Mouse (Mus musculus): Measurements from ENCODE around the gene Trim8. TPM values are rescaled to one million over a fixed set of nuclear protein-coding genes. Genes with fewer than 3 reads are reported as not detected.

Trim8 gene
- polyA plus RNA-seq, 1 experiment from 2014 or later = 24.6 TPM

DNA sequence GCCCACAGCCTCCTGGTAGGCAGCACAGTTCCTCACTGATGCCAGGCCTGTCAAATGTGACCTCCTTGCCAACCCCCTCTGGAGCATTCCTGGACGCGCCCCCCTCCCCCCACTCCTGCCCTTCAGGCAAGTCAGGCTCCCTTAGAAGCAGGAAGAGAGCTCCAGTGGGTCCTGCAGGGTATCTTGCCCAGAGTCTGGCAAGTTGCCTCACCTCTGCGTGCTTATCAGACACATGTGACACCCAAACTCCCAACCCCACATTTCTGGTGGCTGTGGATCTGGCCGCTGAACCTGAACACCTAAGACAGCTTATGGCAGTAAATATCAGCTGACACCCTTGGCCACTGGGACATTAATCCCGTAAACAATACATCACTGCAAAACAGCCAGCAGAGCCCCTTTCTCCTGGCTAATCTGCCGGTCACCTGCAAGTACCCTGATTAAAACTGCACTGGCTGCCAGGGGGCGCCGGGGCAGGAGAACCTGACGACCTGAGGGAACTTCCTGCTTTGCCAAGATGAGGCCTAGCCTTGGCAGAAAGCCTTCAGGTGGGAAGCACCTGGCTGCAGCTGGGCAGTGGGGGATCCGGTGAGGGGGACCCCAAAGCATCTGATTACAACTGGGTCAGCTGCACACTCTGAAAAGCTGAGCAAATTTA, 30.7 kb downstream of the Trim8 start:
- H3K4me1 ChIP-seq = peaks cover 83% of the 10 kb centered on the region
- no peaks in the 10 kb centered on the region for H3K27me3 ChIP-seq (ENCODE audit: low read depth, poor library complexity, severe bottlenecking)
- WGBS = 8% methylated on average over 10 of the region's 10 CpGs
- peak overlapping the region; percentile 81 for H3K27ac ChIP-seq (replicated peaks)
- no peaks in the 10 kb centered on the region for H3K9me3 ChIP-seq (replicated peaks)
- H3K36me3 ChIP-seq = peaks cover 18% of the 10 kb centered on the region
- H3K4me3 ChIP-seq = peak overlapping the region; percentile 26; the same call in 1 of the 2 replicates
- DNase-seq (ENCODE audit: low spot score) = peak; percentile 39

DNA sequence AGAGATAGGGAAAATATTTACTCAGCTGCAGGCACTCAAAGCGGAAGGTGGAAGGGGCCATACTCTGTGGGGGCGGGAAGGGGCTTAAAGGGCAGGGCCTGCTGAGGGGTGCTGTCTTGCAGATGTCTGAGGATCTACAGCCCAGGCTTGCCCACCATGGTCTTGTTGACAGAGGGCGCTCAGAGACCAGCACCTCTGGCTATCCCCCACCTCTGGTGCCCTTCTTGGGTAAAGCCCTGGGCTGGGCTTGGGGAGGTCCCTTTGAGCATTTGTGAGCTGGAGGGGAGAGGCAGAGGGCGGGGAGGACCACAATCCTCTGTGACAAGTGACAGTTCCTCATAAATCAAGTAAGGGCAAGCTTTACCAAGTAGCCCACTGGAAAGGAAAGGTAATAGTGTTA, 31.6 kb downstream of the Trim8 start:
- WGBS = 30% methylated on average over 4 of the region's 4 CpGs
- H3K4me1 ChIP-seq = peaks cover 74% of the 10 kb centered on the region
- H3K9me3 ChIP-seq (replicated peaks) = no peaks in the 10 kb centered on the region
- H3K27ac ChIP-seq (replicated peaks) = peak overlapping the region; percentile 81
- H3K4me3 ChIP-seq = no peak overlapping the region
- DNase-seq (ENCODE audit: low spot score) = no peak
- peaks cover 21% of the 10 kb centered on the region for H3K36me3 ChIP-seq
- H3K27me3 ChIP-seq (ENCODE audit: low read depth, poor library complexity, severe bottlenecking) = no peaks in the 10 kb centered on the region

- Histone ChIP-seq H3K36me3 (peaks cover 23% of the 10 kb centered on the region), H3K9me3 (replicated peaks) (no peaks in the 10 kb centered on the region), H3K27ac (replicated peaks) (peak overlapping the region; percentile 81), H3K27me3 (ENCODE audit: low read depth, poor library complexity, severe bottlenecking) (no peaks in the 10 kb centered on the region), H3K4me1 (peaks cover 69% of the 10 kb centered on the region), H3K4me3 (no peak overlapping the region)
- 57% methylated on average over 5 of the region's 5 CpGs for WGBS
- DNase-seq (ENCODE audit: low spot score) = no peak
Measured at GRCm38 (mm10) chr19:46533525-46533924, 32.0 kb downstream of the Trim8 start.

- Histone ChIP-seq H3K9me3 (replicated peaks) (no peaks in the 10 kb centered on the region), H3K27ac (replicated peaks) (peak overlapping the region; percentile 59), H3K4me1 (peaks cover 58% of the 10 kb centered on the region), H3K4me3 (no peak overlapping the region), H3K27me3 (ENCODE audit: low read depth, poor library complexity, severe bottlenecking) (no peaks in the 10 kb centered on the region), H3K36me3 (peaks cover 27% of the 10 kb centered on the region)
- 44% methylated on average over 6 of the region's 6 CpGs for WGBS
- no peak for DNase-seq (ENCODE audit: low spot score)
Measured at GRCm38 (mm10) chr19:46534542-46535098, 33.1 kb downstream of the Trim8 start.

DNA sequence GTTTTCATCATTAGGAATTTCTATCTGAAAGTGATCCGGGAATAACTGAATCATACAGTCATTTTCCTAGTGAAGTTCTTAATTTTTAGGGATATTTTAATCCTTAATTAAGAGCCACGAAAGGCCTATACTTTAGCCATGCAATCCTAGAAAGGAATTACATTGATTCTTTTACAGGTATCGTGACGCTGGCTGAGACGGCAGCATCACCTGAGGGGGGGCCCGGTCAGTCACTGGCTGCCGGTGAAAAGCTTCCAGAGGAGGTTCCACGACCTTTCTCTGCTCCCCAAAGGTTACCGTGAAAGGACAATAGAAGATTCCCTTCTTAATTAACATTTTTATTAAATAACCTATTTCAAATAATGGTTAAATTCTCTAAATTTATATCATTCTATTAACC, 35.9 kb downstream of the Trim8 start:
- no peak for DNase-seq (ENCODE audit: low spot score)
- H3K27me3 ChIP-seq (ENCODE audit: low read depth, poor library complexity, severe bottlenecking) = no peaks in the 10 kb centered on the region
- H3K9me3 ChIP-seq (replicated peaks) = no peaks in the 10 kb centered on the region
- WGBS = 94% methylated on average over 9 of the region's 9 CpGs
- peaks cover 31% of the 10 kb centered on the region for H3K4me1 ChIP-seq
- H3K4me3 ChIP-seq = no peak overlapping the region
- no peak overlapping the region for H3K27ac ChIP-seq (replicated peaks)
- peaks cover 54% of the 10 kb centered on the region for H3K36me3 ChIP-seq

- Histone ChIP-seq H3K4me1 (peaks cover 22% of the 10 kb centered on the region), H3K36me3 (peaks cover 63% of the 10 kb centered on the region), H3K9me3 (replicated peaks) (no peaks in the 10 kb centered on the region), H3K27me3 (ENCODE audit: low read depth, poor library complexity, severe bottlenecking) (no peaks in the 10 kb centered on the region), H3K27ac (replicated peaks) (no peak overlapping the region), H3K4me3 (no peak overlapping the region)
- WGBS = 89% methylated on average over 6 of the region's 6 CpGs
- DNase-seq (ENCODE audit: low spot score) = no peak
Measured at GRCm38 (mm10) chr19:46538213-46538612, 36.7 kb downstream of the Trim8 start.

DNA sequence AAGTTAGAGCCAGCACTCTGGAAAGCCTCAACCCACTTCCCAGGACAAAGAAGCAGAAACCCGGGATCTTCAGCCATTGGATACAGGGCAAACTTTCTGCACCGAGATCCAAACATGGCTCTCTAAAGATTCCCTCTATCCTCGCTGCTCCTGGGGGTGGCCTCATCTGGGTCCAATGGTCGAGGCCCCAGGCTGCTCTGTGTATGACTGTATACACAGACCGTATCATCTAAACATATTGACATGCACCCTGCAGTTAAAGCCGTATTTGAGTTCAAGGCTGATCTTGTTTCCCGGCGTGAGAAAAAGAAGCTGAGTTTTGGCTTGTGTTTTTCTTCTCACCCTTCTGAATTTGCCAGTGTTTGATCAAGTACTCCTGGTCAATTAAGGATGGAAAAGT, 41.2 kb downstream of the Trim8 start:
- H3K27ac ChIP-seq (replicated peaks) = no peak overlapping the region
- H3K4me3 ChIP-seq = no peak overlapping the region
- no peaks in the 10 kb centered on the region for H3K9me3 ChIP-seq (replicated peaks)
- no peaks in the 10 kb centered on the region for H3K27me3 ChIP-seq (ENCODE audit: low read depth, poor library complexity, severe bottlenecking)
- no peaks in the 10 kb centered on the region for H3K4me1 ChIP-seq
- 85% methylated on average over 8 of the region's 8 CpGs for WGBS
- H3K36me3 ChIP-seq = peaks cover 70% of the 10 kb centered on the region
- DNase-seq (ENCODE audit: low spot score) = no peak

GRCm38 (mm10) chr19:46547565-46547964, 46.1 kb downstream of the Trim8 start:
- H3K36me3 ChIP-seq = peaks cover 75% of the 10 kb centered on the region
- no peaks in the 10 kb centered on the region for H3K9me3 ChIP-seq (replicated peaks)
- WGBS = 81% methylated on average over 6 of the region's 6 CpGs
- H3K27ac ChIP-seq (replicated peaks) = no peak overlapping the region
- no peaks in the 10 kb centered on the region for H3K27me3 ChIP-seq (ENCODE audit: low read depth, poor library complexity, severe bottlenecking)
- 0 out of 2 replicates have a peak, but pooled peaks cover 3% of the 10 kb centered on the region for H3K4me1 ChIP-seq
- H3K4me3 ChIP-seq = no peak overlapping the region
- no peak for DNase-seq (ENCODE audit: low spot score)

GRCm38 (mm10) chr19:46548110-46548509, 46.6 kb downstream of the Trim8 start:
- no peak for DNase-seq (ENCODE audit: low spot score)
- Histone ChIP-seq H3K4me3 (no peak overlapping the region), H3K27me3 (ENCODE audit: low read depth, poor library complexity, severe bottlenecking) (no peaks in the 10 kb centered on the region), H3K27ac (replicated peaks) (peak overlapping the region; percentile 28; the same call in 1 of the 2 replicates), H3K4me1 (0 out of 2 replicates have a peak, but pooled peaks cover 3% of the 10 kb centered on the region), H3K36me3 (peaks cover 71% of the 10 kb centered on the region), H3K9me3 (replicated peaks) (no peaks in the 10 kb centered on the region)
- 83% methylated on average over 10 of the region's 10 CpGs for WGBS

GRCm38 (mm10) chr19:46550385-46550784, 48.9 kb downstream of the Trim8 start:
- H3K27ac ChIP-seq (replicated peaks) = no peak overlapping the region
- H3K4me3 ChIP-seq = no peak overlapping the region
- no peaks in the 10 kb centered on the region for H3K9me3 ChIP-seq (replicated peaks)
- 0 out of 2 replicates have a peak, but pooled peaks cover 3% of the 10 kb centered on the region for H3K4me1 ChIP-seq
- H3K36me3 ChIP-seq = peaks cover 78% of the 10 kb centered on the region
- no peak for DNase-seq (ENCODE audit: low spot score)
- H3K27me3 ChIP-seq (ENCODE audit: low read depth, poor library complexity, severe bottlenecking) = no peaks in the 10 kb centered on the region
- WGBS = 96% methylated on average over 4 of the region's 4 CpGs

DNA sequence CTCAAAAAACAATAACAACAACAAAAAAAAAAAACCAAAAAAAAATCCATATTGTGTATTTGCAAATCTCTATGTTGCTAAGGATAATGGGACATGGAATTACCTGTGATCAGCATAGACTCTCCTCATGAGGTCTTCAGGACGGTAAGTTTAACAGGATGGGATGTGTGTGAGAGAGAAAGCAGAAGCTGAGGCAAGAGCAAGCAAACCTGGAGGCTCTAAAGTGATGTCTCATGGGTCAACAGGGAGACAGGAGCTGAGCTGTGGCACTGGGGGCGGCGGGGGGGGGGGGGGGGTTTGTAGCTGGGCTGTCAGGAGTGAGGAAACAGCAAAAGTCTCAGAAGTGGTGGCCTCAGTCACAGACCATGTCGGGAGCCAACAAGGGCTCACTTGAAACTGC, 51.0 kb downstream of the Trim8 start:
- Histone ChIP-seq H3K4me3 (no peak overlapping the region), H3K36me3 (peaks cover 89% of the 10 kb centered on the region), H3K4me1 (0 out of 2 replicates have a peak, but pooled peaks cover 3% of the 10 kb centered on the region), H3K27ac (replicated peaks) (no peak overlapping the region), H3K9me3 (replicated peaks) (no peaks in the 10 kb centered on the region), H3K27me3 (ENCODE audit: low read depth, poor library complexity, severe bottlenecking) (no peaks in the 10 kb centered on the region)
- 85% methylated on average over 4 of the region's 4 CpGs for WGBS
- DNase-seq (ENCODE audit: low spot score) = no peak

DNA sequence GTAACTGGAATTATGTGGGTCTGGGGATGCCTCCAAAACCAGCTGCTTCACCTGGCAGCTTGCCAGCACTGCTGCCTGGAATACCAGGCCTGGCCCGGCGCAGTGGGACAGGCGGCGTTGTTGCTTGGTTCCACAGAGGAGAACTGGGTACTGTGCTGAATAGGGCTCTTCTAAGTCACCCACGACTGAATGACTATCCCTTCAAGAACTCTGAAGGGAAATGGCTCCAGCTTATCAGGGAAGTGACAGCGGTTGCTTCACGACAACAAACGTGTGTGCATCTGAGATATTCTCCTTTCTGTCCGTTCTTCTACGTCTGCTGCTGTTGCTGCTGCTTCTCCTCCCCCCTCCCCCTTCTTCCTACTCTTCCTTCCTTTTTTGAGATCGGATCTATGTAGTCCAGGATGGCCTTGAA, 52.0 kb downstream of the Trim8 start:
- Histone ChIP-seq H3K4me3 (no peak overlapping the region), H3K9me3 (replicated peaks) (no peaks in the 10 kb centered on the region), H3K4me1 (no peaks in the 10 kb centered on the region), H3K27ac (replicated peaks) (no peak overlapping the region), H3K36me3 (peaks cover 91% of the 10 kb centered on the region), H3K27me3 (ENCODE audit: low read depth, poor library complexity, severe bottlenecking) (no peaks in the 10 kb centered on the region)
- WGBS = 91% methylated on average over 11 of the region's 11 CpGs
- DNase-seq (ENCODE audit: low spot score) = no peak

DNA sequence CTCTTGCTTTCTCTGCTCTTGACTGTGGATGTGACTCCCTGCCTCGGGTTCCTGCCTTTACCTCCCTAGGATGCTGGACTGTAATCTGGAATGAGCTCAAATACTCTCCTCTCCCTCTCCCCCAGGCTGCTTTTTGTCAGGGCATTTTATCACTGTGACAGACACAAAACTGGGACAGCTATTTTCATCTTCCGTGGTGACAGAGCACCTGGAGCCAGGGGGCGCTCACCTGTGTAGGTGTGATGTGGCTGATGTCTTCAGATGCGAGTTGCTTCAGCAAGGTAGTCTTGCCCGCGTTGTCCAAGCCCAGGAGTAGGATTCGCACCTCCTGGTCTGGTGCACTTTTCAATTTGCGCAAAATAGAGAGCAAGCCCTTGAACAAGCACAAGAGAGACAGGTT, 56.5 kb downstream of the Trim8 start:
- H3K36me3 ChIP-seq = peaks cover 73% of the 10 kb centered on the region
- H3K9me3 ChIP-seq (replicated peaks) = no peaks in the 10 kb centered on the region
- H3K4me1 ChIP-seq = no peaks in the 10 kb centered on the region
- H3K27ac ChIP-seq (replicated peaks) = no peak overlapping the region
- no peaks in the 10 kb centered on the region for H3K27me3 ChIP-seq (ENCODE audit: low read depth, poor library complexity, severe bottlenecking)
- DNase-seq (ENCODE audit: low spot score) = no peak
- H3K4me3 ChIP-seq = no peak overlapping the region
- WGBS = 80% methylated on average over 8 of the region's 8 CpGs
